Mouse (Mus musculus) right cerebral cortex, postnatal 14 days (tissue): ENCODE data around the gene Cd244a.
A peak's percentile ranks its signal among the peaks of the same experiment; 100 is the strongest.

ENCODE experiments used
- DNase-seq: peaks from one replicate; pipeline ENCODE4 v3.0.0; 2022

Cd244a gene

GRCm38 (mm10) chr1:171558898-171559297 is at the start of gene Cd244a:
Cd244a (plus strand) TSS chr1:171559193.
- no peak for DNase-seq

GRCm38 (mm10) chr1:171513234-171513633 is 45.8 kb upstream of the Cd244a start:
- DNase-seq = no peak

DNA sequence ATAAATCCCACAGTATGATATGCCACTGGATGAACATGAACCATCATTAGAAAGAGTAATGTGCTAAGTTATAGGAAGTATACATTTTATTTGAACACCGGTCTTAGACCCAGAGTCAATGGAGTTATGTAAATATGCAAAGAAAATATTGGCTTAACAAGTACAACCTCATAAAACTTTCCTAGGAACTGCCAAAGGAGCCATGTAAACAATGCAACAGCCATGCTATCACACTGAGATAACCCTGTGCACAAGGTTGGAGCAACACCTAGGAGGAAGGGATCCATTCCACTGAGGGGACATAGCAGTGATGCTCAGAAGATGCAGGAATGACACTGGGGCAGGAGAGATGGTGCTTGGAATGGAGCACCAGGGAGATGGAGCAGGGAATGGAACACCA is 45.2 kb upstream of the Cd244a start:
- no peak for DNase-seq

DNA sequence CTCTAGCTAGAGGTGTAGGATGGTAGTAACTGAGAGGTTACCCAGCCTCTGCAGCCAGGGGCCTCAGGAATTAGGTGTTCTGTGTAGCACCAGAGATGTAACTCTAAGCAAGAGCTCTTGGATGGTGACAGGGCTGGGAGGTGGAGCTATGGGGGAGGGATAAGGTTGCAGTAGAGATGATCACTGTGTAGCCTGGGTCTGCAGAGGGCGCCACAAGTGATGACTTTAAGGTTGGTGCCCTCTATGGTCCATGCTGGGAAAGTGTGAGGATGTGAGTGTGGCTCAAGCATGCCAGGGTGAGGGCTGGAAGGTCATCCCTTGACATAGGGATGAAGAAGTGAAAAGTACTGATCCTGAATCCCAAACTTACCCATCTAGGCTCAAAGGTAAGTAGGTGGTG is 44.0 kb upstream of the Cd244a start:
- no peak for DNase-seq

DNA sequence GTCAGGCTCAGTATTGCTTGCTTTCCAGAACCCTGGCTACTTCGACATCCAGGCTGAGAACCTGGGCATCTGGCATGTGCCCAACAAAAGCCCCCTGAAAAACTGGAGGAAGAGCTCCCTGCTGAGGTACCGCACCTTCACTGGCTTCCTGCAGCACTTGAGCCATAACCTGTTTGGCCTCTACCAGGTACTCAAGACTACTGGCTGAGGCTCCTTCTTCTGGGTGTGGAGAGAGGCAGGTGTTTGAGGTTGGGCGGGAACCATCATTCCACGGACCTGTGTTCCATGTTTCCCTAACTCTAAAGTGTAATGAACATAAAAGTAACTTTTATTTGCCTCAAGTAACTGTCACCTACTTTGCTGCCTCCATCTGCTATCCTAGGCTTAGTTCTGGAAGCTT is 43.4 kb upstream of the Cd244a start:
- DNase-seq = no peak

DNA sequence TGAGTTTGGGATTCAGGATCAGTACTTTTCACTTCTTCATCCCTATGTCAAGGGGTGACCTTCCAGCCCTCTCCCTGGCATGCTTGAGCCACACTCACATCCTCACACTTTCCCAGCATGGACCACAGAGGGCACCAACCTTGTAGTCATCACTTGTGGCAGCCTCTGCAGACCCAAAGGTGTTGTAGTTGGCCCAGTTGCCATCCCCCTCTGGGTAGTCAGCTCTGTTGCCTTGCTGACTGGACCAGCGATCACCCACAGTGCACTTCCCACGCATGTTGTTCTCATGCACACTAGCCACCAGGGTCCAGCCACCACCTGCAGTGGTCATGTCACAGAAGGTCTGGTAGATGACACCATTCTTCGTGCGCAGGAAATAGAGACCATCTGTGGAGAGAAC is 27.6 kb upstream of the Cd244a start:
- DNase-seq = no peak

DNA sequence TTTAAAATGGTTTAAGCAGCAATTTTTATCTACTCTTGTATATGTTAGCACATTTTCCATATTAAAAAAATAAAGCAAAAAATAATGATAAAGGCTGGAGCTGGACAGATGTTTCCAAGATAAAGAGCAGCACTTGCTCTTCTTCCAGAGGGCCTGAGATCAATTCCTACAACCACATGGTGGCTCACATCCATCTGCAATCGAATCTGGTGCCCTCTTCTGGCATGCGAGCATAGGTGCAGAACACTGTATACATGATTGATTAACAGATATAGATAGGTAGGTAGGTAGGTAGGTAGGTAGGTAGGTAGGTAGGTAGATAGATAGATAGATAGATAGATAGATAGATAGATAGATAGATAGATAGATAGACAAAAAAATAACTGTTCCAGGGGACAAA is 26.2 kb upstream of the Cd244a start:
- DNase-seq = no peak

DNA sequence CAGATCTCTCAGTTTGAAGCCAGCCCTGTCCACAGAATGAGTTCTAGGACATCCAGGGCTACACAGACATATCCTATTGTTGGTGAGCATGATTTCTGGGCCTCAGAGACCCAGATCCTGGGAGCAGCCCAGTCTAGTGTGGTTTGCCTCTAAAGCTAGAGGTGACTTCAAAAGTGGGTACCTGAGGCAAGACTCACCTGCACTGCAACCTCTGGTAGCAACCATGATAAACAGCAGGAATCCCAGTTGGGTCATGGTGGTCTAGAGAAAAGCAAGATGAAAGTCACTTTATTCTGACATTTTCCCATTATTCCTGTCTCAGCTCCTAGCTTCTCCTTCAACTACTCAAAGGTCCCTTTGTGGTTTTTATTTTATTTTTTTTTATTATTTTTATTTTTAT is 24.4 kb upstream of the Cd244a start:
- DNase-seq = no peak

GRCm38 (mm10) chr1:171535194-171535593 is 23.8 kb upstream of the Cd244a start, which contains the start of gene Itln1:
Itln1 (minus strand) TSS chr1:171535294.
- DNase-seq = no peak

- DNase-seq = no peak
These were observed 18.3 kb upstream of the Cd244a start for GRCm38 (mm10) chr1:171540694-171541093.

DNA sequence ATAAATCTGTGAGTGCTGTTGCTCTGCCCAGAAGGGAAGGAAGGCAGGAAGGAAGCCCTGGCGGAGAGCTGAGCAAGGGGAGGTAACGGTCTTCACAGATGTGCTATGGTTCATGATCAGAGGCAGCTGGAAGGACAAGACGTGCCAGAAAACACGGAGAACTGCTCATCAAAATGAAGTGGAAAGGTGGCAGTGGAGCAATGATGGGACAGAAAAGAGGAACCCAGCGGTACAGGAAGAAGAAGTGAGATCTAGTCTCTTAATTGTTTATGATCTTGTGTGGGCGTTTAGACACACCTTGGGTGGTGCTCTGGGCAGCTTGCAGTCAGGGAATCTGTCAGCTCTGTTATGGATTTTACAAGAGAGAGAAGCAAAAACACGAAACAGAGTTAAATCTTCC is 7.7 kb upstream of the Cd244a start:
- DNase-seq = no peak

DNA sequence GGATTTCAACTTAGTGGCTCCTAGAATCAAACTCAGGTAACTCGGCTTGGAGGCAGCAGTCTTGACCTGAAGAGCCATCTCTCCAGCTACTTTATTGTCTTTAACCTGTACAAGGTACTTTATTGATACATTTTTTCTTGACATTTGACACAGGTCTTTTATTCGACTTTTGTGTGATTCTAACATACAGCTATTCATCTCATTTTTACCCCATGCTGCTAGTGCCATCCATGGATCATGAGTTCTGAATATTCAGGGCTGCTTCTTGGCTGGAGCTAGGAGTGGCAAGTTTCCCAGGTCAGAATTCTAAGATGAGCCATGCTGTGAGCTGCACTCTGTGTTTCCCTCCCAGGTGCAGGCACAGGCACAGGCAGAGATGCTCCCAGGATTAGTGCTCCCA is 6.8 kb upstream of the Cd244a start:
- no peak for DNase-seq

- no peak for DNase-seq
These were observed 5.3 kb upstream of the Cd244a start for GRCm38 (mm10) chr1:171553359-171554341.

- no peak for DNase-seq
These were observed 2.6 kb upstream of the Cd244a start for GRCm38 (mm10) chr1:171556366-171556765.

GRCm38 (mm10) chr1:171558407-171558806 is 586 bp upstream of the Cd244a start:
- DNase-seq = no peak

- DNase-seq = no peak
These were observed 1.3 kb downstream of the Cd244a start for GRCm38 (mm10) chr1:171560262-171560661.

DNA sequence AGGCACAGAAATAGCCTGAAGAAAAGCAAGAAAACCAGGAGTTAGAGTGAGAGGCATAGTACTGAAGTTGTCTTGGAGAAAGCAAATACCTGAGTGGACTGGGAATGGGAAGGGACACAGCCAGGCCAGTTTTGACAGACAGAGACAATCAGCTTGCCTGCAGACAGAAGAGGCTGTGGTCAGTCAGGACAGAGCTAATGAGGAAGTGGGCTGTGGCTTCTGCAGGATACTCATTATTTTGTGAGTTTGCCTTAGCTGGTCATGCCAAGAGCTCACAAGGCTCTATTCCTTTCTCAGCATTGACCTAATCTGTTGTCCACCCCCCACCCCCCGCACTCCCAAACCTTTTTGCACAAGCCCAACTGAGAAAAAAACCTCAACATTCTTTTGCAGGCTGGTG is 2.2 kb downstream of the Cd244a start:
- no peak for DNase-seq

GRCm38 (mm10) chr1:171561639-171562225 is 2.7 kb downstream of the Cd244a start:
- DNase-seq = no peak

GRCm38 (mm10) chr1:171563042-171563441 is 4.0 kb downstream of the Cd244a start:
- DNase-seq = no peak

- no peak for DNase-seq
These were observed 5.3 kb downstream of the Cd244a start for GRCm38 (mm10) chr1:171564247-171564646.

GRCm38 (mm10) chr1:171565888-171566287 is 6.9 kb downstream of the Cd244a start:
- no peak for DNase-seq

- peak; percentile 33 for DNase-seq
These were observed 7.8 kb downstream of the Cd244a start for GRCm38 (mm10) chr1:171566777-171567176.

DNA sequence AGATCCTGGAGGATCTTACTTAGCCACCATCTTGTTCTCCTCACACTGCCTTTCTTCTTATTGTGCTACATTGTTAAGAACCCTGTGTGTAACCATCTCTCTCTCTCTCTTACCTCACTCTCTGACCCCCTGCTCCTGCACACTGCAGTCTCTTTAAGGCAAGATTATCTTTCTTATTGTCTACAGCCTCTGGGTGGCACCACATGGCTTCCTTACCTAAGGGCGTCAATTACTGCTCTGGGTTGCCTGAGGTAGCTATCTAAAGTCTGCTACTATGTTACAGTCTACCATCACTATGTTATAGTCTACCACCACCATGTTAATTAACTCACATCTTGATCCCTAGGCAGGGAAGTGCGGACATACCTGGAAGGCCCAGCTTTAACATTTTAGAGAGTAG is 9.4 kb downstream of the Cd244a start:
- DNase-seq = no peak

DNA sequence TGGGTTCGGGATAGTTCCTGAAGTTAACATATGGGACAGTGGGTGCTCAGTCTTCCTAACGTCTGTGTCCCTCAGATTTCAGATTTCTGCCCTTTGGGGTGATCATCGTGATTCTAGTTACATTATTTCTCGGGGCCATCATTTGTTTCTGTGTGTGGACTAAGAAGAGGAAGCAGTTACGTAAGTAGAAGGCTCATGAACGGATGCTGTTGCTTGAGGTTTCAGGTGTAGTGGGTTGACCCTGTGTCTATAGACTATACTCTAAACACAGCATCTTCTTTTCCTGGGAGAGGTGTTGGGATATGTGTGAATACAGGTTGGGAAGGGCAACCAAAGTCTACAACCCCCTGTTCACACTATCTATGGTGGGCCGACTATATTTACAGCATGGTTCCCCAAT is 18.2 kb downstream of the Cd244a start:
- no peak for DNase-seq
